Mouse (Mus musculus) kidney, embryonic 14.5 days (tissue): ENCODE measurements at regions not wholly inside any gene's neighbourhood (a gene's known extent, or its start where the extent isn't known, plus 50 kb on each side); places are given as distances from the start of the nearest gene placed in this dataset.

Experiments used
- ATAC-seq: fragments of 200-750 bp; cut with Nextera tagmentation; 2 replicates; pipeline ENCODE4 v1.8.0; 2017; ENCODE audit warnings: moderate number of reproducible peaks, mild to moderate bottlenecking, moderate TSS enrichment, moderate library complexity; ENCODE audit not compliant: low FRiP score, low TSS enrichment
- H3K27ac ChIP-seq: fragments of 300-500 bp; sonication (generic); 2 replicates; pipeline ENCODE4 v1.5.1; 2014; ENCODE audit warnings: low read depth, mild to moderate bottlenecking, low read length, moderate library complexity, mixed read lengths
- H3K27me3 ChIP-seq: fragments of 300-500 bp; sonication (generic); 2 replicates; pipeline ENCODE4 v1.6.1; 2014; ENCODE audit warnings: mild to moderate bottlenecking, low read length; ENCODE audit not compliant: control insufficient read depth, insufficient read depth
- H3K36me3 ChIP-seq: fragments of 300-500 bp; sonication (generic); 2 replicates; pipeline ENCODE4 v1.6.1; 2014; ENCODE audit warnings: low read length, mixed read lengths; ENCODE audit not compliant: control insufficient read depth, insufficient read depth
- H3K4me1 ChIP-seq: fragments of 300-500 bp; sonication (generic); 2 replicates; pipeline ENCODE4 v1.6.1; 2014; ENCODE audit warnings: low read length, mixed read lengths; ENCODE audit not compliant: control insufficient read depth, insufficient read depth
- H3K4me2 ChIP-seq: fragments of 300-500 bp; sonication (generic); replicated peaks from 2 replicates; pipeline ENCODE4 v1.6.1; 2014; ENCODE audit warnings: low read depth, mild to moderate bottlenecking, low read length
- H3K4me3 ChIP-seq: fragments of 300-500 bp; sonication (generic); 2 replicates; pipeline ENCODE4 v1.5.1; 2014; ENCODE audit warnings: mild to moderate bottlenecking, low read length
- H3K9ac ChIP-seq: fragments of 300-500 bp; sonication (generic); 2 replicates; pipeline ENCODE4 v1.6.1; 2014; ENCODE audit warnings: low read depth, mild to moderate bottlenecking, low read length, moderate library complexity
- H3K9me3 ChIP-seq: fragments of 300-500 bp; sonication (generic); 2 replicates; pipeline ENCODE4 v1.6.1; 2016; ENCODE audit warnings: low read length; ENCODE audit not compliant: control insufficient read depth
- WGBS: fragments of 180-500 bp; shearing (Covaris S2); extraction: QIAGEN DNeasy Blood & Tissue Kit; methylation state at CpG from one replicate; pipeline ENCODE4 v1.1.7; 2014; 5-methylcytosine and 5-hydroxymethylcytosine counted together

GRCm38 (mm10) chr9:94199864-94200263 is 338.0 kb downstream of the 1190002N15Rik start:
- Histone ChIP-seq H3K4me2 (no peak overlapping the region), H3K36me3 (no peaks in the 10 kb centered on the region), H3K27me3 (no peaks in the 10 kb centered on the region), H3K9ac (no peak overlapping the region), H3K27ac (no peak overlapping the region), H3K9me3 (no peaks in the 10 kb centered on the region), H3K4me3 (no peak overlapping the region), H3K4me1 (no peaks in the 10 kb centered on the region)
- 88% methylated on average over 2 of the region's 2 CpGs for WGBS
- no peak for ATAC-seq

- H3K27ac ChIP-seq: no peak overlapping the region
- H3K27me3 ChIP-seq: no peaks in the 10 kb centered on the region
- no peaks in the 10 kb centered on the region for H3K4me1 ChIP-seq
- no peaks in the 10 kb centered on the region for H3K9me3 ChIP-seq
- no peak overlapping the region for H3K9ac ChIP-seq
- no peaks in the 10 kb centered on the region for H3K36me3 ChIP-seq
- no peak for ATAC-seq
- H3K4me2 ChIP-seq: no peak overlapping the region
- WGBS: 82% methylated on average over 3 of the region's 3 CpGs
- H3K4me3 ChIP-seq: no peak overlapping the region
Measured at GRCm38 (mm10) chr9:94191083-94191482, 346.8 kb downstream of the 1190002N15Rik start.

GRCm38 (mm10) chr9:94189872-94190800 is 347.7 kb downstream of the 1190002N15Rik start:
- no peaks in the 10 kb centered on the region for H3K9me3 ChIP-seq
- no peaks in the 10 kb centered on the region for H3K36me3 ChIP-seq
- H3K4me3 ChIP-seq: no peak overlapping the region
- H3K4me2 ChIP-seq: no peak overlapping the region
- H3K4me1 ChIP-seq: no peaks in the 10 kb centered on the region
- H3K27ac ChIP-seq: no peak overlapping the region
- 68% methylated on average over 2 of the region's 2 CpGs for WGBS
- no peak overlapping the region for H3K9ac ChIP-seq
- no peak for ATAC-seq
- H3K27me3 ChIP-seq: no peaks in the 10 kb centered on the region

GRCm38 (mm10) chr9:94188124-94188523 is 349.8 kb downstream of the 1190002N15Rik start:
- Histone ChIP-seq H3K27me3 (no peaks in the 10 kb centered on the region), H3K36me3 (no peaks in the 10 kb centered on the region), H3K4me1 (no peaks in the 10 kb centered on the region), H3K4me2 (no peak overlapping the region), H3K27ac (no peak overlapping the region), H3K9ac (no peak overlapping the region), H3K4me3 (no peak overlapping the region), H3K9me3 (no peaks in the 10 kb centered on the region)
- no peak for ATAC-seq

GRCm38 (mm10) chr9:94169905-94170612 is 367.8 kb downstream of the 1190002N15Rik start:
- Histone ChIP-seq H3K4me3 (no peak overlapping the region), H3K36me3 (no peaks in the 10 kb centered on the region), H3K4me1 (no peaks in the 10 kb centered on the region), H3K27me3 (no peaks in the 10 kb centered on the region), H3K9ac (no peak overlapping the region), H3K4me2 (no peak overlapping the region), H3K27ac (no peak overlapping the region), H3K9me3 (no peaks in the 10 kb centered on the region)
- WGBS: 83% methylated on average over 2 of the region's 2 CpGs
- ATAC-seq: no peak

- Histone ChIP-seq H3K27ac (no peak overlapping the region), H3K27me3 (no peaks in the 10 kb centered on the region), H3K4me1 (no peaks in the 10 kb centered on the region), H3K4me3 (no peak overlapping the region), H3K36me3 (no peaks in the 10 kb centered on the region), H3K4me2 (no peak overlapping the region), H3K9ac (no peak overlapping the region), H3K9me3 (no peaks in the 10 kb centered on the region)
- ATAC-seq: no peak
- 83% methylated on average over 1 of the region's 1 CpGs for WGBS
Measured at GRCm38 (mm10) chr9:94163671-94164070, 374.2 kb downstream of the 1190002N15Rik start.

- H3K4me3 ChIP-seq: no peak overlapping the region
- 68% methylated on average over 2 of the region's 2 CpGs for WGBS
- no peak overlapping the region for H3K9ac ChIP-seq
- no peaks in the 10 kb centered on the region for H3K9me3 ChIP-seq
- H3K4me2 ChIP-seq: no peak overlapping the region
- H3K27ac ChIP-seq: no peak overlapping the region
- ATAC-seq: no peak
- no peaks in the 10 kb centered on the region for H3K4me1 ChIP-seq
- H3K36me3 ChIP-seq: no peaks in the 10 kb centered on the region
- H3K27me3 ChIP-seq: no peaks in the 10 kb centered on the region
Measured at GRCm38 (mm10) chr9:94155581-94155980, 382.3 kb downstream of the 1190002N15Rik start.

- Histone ChIP-seq H3K27me3 (no peaks in the 10 kb centered on the region), H3K4me1 (no peaks in the 10 kb centered on the region), H3K4me3 (no peak overlapping the region), H3K27ac (no peak overlapping the region), H3K9me3 (no peaks in the 10 kb centered on the region), H3K9ac (no peak overlapping the region), H3K36me3 (no peaks in the 10 kb centered on the region), H3K4me2 (no peak overlapping the region)
- ATAC-seq: 0 out of 2 replicates have a peak, but pooled peaks have one; percentile 28
- 47% methylated on average over 1 of the region's 1 CpGs for WGBS
Measured at GRCm38 (mm10) chr9:94148474-94148873, 389.4 kb downstream of the 1190002N15Rik start.

GRCm38 (mm10) chr9:94146787-94147186 is 391.1 kb downstream of the 1190002N15Rik start:
- Histone ChIP-seq H3K4me1 (no peaks in the 10 kb centered on the region), H3K27ac (no peak overlapping the region), H3K4me2 (no peak overlapping the region), H3K9ac (no peak overlapping the region), H3K4me3 (no peak overlapping the region), H3K36me3 (no peaks in the 10 kb centered on the region), H3K9me3 (no peaks in the 10 kb centered on the region), H3K27me3 (no peaks in the 10 kb centered on the region)
- WGBS: 89% methylated on average over 3 of the region's 3 CpGs
- no peak for ATAC-seq
